Mouse (Mus musculus) limb, embryonic 14.5 days (tissue): ENCODE data around the gene Ncor2. TPM values are rescaled to one million over a fixed set of nuclear protein-coding genes. Genes with fewer than 3 reads are reported as not detected.
A peak's percentile ranks its signal among the peaks of the same experiment; 100 is the strongest.

Source experiments
- ATAC-seq: fragments of 200-750 bp; cut with Nextera tagmentation; 2 replicates; pipeline ENCODE4 v1.8.0; 2017; ENCODE audit warnings: low read depth, moderate number of reproducible peaks, moderate TSS enrichment; ENCODE audit not compliant: low FRiP score
- DNase-seq: peaks from one replicate; pipeline ENCODE4 v3.0.0-alpha.2; 2015; ENCODE audit warnings: low spot score
- H3K27ac ChIP-seq: fragments of 300-500 bp; sonication (generic); replicated peaks from 2 replicates; pipeline ENCODE4 v1.5.1; 2014; ENCODE audit warnings: low read depth, mild to moderate bottlenecking, low read length, moderate library complexity, mixed read lengths
- H3K27me3 ChIP-seq: fragments of 300-500 bp; sonication (generic); 2 replicates; pipeline ENCODE4 v1.6.1; 2014; ENCODE audit warnings: low read length, mixed read lengths; ENCODE audit not compliant: control insufficient read depth, insufficient read depth
- H3K36me3 ChIP-seq: fragments of 300-500 bp; sonication (generic); 2 replicates; pipeline ENCODE4 v1.6.1; 2014; ENCODE audit warnings: mild to moderate bottlenecking, low read length, moderate library complexity, mixed read lengths; ENCODE audit not compliant: control insufficient read depth, insufficient read depth
- H3K4me1 ChIP-seq: fragments of 300-500 bp; sonication (generic); 2 replicates; pipeline ENCODE4 v1.6.1; 2014; ENCODE audit warnings: antibody characterized with exemption, low read length, mixed read lengths; ENCODE audit not compliant: control insufficient read depth, insufficient read depth
- H3K4me2 ChIP-seq: fragments of 300-500 bp; sonication (generic); replicated peaks from 2 replicates; pipeline ENCODE4 v1.6.1; 2014; ENCODE audit warnings: low read depth, mild to moderate bottlenecking, low read length, moderate library complexity; ENCODE audit not compliant: severe bottlenecking
- H3K4me3 ChIP-seq: fragments of 300-500 bp; sonication (generic); replicated peaks from 2 replicates; pipeline ENCODE4 v1.5.1; 2014; ENCODE audit warnings: low read length
- H3K9ac ChIP-seq: fragments of 300-500 bp; sonication (generic); 2 replicates; pipeline ENCODE4 v1.6.1; 2014; ENCODE audit warnings: mild to moderate bottlenecking, low read depth, low read length, moderate library complexity; ENCODE audit not compliant: severe bottlenecking
- H3K9me3 ChIP-seq: fragments of 300-500 bp; sonication (generic); 2 replicates; pipeline ENCODE4 v1.6.1; 2016; ENCODE audit warnings: low read length; ENCODE audit not compliant: control insufficient read depth
- POLR2A ChIP-seq: fragments of 200-500 bp; IDR thresholded peaks from 2 replicates; pipeline ENCODE4 v1.8.0; 2012; ENCODE audit warnings: inconsistent platforms, mild to moderate bottlenecking, moderate library complexity, borderline replicate concordance; ENCODE audit not compliant: insufficient read depth, insufficient read length; ENCODE audit errors: extremely low read depth
- WGBS: fragments of 180-500 bp; shearing (Covaris S2); extraction: QIAGEN DNeasy Blood & Tissue Kit; methylation state at CpG from one replicate; pipeline ENCODE4 v1.1.7; 2014; 5-methylcytosine and 5-hydroxymethylcytosine counted together
- polyA plus RNA-seq, 2 experiments: library from polyadenylated mRNA; depleted of rRNA in 1 of 2; stranded (reverse) in 1 of 2; unstranded in 1 of 2; fragments of >200 nt; fragmentation: Nextera tagmentation in 1 of 2; extraction: Ambion mirVana in 1 of 2; gene quantifications; 2 replicates each; pipeline versions ENCODE4 v1.2.1 to v1.2.3; 2012 to 2014

The Ncor2 gene
- polyA plus RNA-seq, 2 experiments = 39.3 to 75.9 TPM

- H3K4me3 ChIP-seq = peak overlapping the region; percentile 91
- DNase-seq = no peak
- H3K36me3 ChIP-seq = no peaks in the 10 kb centered on the region
- ATAC-seq = peak; percentile 21; the same call in 1 of the 2 replicates
- H3K27ac ChIP-seq = peak overlapping the region; percentile 89
- H3K4me1 ChIP-seq = peaks cover 52% of the 10 kb centered on the region
- no peaks in the 10 kb centered on the region for H3K27me3 ChIP-seq
- no peaks in the 10 kb centered on the region for H3K9me3 ChIP-seq
- WGBS = 1% methylated on average over 54 of the region's 60 CpGs
- TF ChIP-seq POLR2A = no peak
- peak overlapping the region; percentile 90 for H3K9ac ChIP-seq
- peak overlapping the region; percentile 80 for H3K4me2 ChIP-seq
Measured at GRCm38 (mm10) chr5:125178171-125179006, 630 bp downstream of the Ncor2 start.

- Histone ChIP-seq H3K27ac (peak overlapping the region; percentile 89), H3K36me3 (no peaks in the 10 kb centered on the region), H3K4me2 (peak overlapping the region; percentile 80), H3K9ac (peak overlapping the region; percentile 90), H3K9me3 (no peaks in the 10 kb centered on the region), H3K4me3 (peak overlapping the region; percentile 91), H3K27me3 (no peaks in the 10 kb centered on the region), H3K4me1 (peaks cover 55% of the 10 kb centered on the region)
- DNase-seq = peak; percentile 92
- 1% methylated on average over 44 of the region's 44 CpGs for WGBS
- TF ChIP-seq POLR2A = 0 out of 2 replicates have a peak, but pooled peaks have one; percentile 18
- peak; percentile 53 for ATAC-seq
Measured at GRCm38 (mm10) chr5:125177481-125178134, 1.4 kb downstream of the Ncor2 start.

- Histone ChIP-seq H3K4me3 (peak overlapping the region; percentile 91), H3K9ac (peak overlapping the region; percentile 90; the same call in 1 of the 2 replicates), H3K9me3 (no peaks in the 10 kb centered on the region), H3K4me1 (peaks cover 62% of the 10 kb centered on the region), H3K27ac (peak overlapping the region; percentile 89), H3K4me2 (peak overlapping the region; percentile 80), H3K27me3 (no peaks in the 10 kb centered on the region), H3K36me3 (no peaks in the 10 kb centered on the region)
- no peak for ATAC-seq
- TF ChIP-seq POLR2A = no peak
- WGBS = 18% methylated on average over 12 of the region's 12 CpGs
- no peak for DNase-seq
Measured at GRCm38 (mm10) chr5:125176864-125177263, 2.2 kb downstream of the Ncor2 start.

GRCm38 (mm10) chr5:125176370-125176766, 2.7 kb downstream of the Ncor2 start:
- Histone ChIP-seq H3K9me3 (no peaks in the 10 kb centered on the region), H3K27ac (no peak overlapping the region), H3K36me3 (no peaks in the 10 kb centered on the region), H3K9ac (peak overlapping the region; percentile 90; the same call in 1 of the 2 replicates), H3K4me3 (peak overlapping the region; percentile 91), H3K27me3 (no peaks in the 10 kb centered on the region), H3K4me1 (peaks cover 67% of the 10 kb centered on the region), H3K4me2 (peak overlapping the region; percentile 80)
- no peak for ATAC-seq
- DNase-seq = no peak
- no peak for TF ChIP-seq POLR2A
- WGBS = 27% methylated on average over 5 of the region's 5 CpGs

- no peak for ATAC-seq
- Histone ChIP-seq H3K9ac (no peak overlapping the region), H3K36me3 (no peaks in the 10 kb centered on the region), H3K27me3 (no peaks in the 10 kb centered on the region), H3K4me3 (no peak overlapping the region), H3K4me2 (no peak overlapping the region), H3K4me1 (peaks cover 73% of the 10 kb centered on the region), H3K27ac (no peak overlapping the region), H3K9me3 (no peaks in the 10 kb centered on the region)
- DNase-seq = no peak
- no peak for TF ChIP-seq POLR2A
- 72% methylated on average over 8 of the region's 9 CpGs for WGBS
Measured at GRCm38 (mm10) chr5:125175673-125176369, 3.2 kb downstream of the Ncor2 start.
